Mouse (Mus musculus) limb, embryonic 14.5 days (tissue): ENCODE data around the gene Clca3a1. TPM values are rescaled to one million over a fixed set of nuclear protein-coding genes. Genes with fewer than 3 reads are reported as not detected.
"Not testable (repeated sequence)": the region's sequence is repeated elsewhere in the genome, so short reads cannot be mapped to it uniquely, and the experiment has no call there.

Source experiments
- ATAC-seq: fragments of 200-750 bp; cut with Nextera tagmentation; 2 replicates; pipeline ENCODE4 v1.8.0; 2017; ENCODE audit warnings: low read depth, moderate number of reproducible peaks, moderate TSS enrichment; ENCODE audit not compliant: low FRiP score
- DNase-seq: peaks from one replicate; pipeline ENCODE4 v3.0.0-alpha.2; 2015; ENCODE audit warnings: low spot score
- H3K27ac ChIP-seq: fragments of 300-500 bp; sonication (generic); replicated peaks from 2 replicates; pipeline ENCODE4 v1.5.1; 2014; ENCODE audit warnings: low read depth, mild to moderate bottlenecking, low read length, moderate library complexity, mixed read lengths
- H3K27me3 ChIP-seq: fragments of 300-500 bp; sonication (generic); 2 replicates; pipeline ENCODE4 v1.6.1; 2014; ENCODE audit warnings: low read length, mixed read lengths; ENCODE audit not compliant: control insufficient read depth, insufficient read depth
- H3K36me3 ChIP-seq: fragments of 300-500 bp; sonication (generic); 2 replicates; pipeline ENCODE4 v1.6.1; 2014; ENCODE audit warnings: mild to moderate bottlenecking, low read length, moderate library complexity, mixed read lengths; ENCODE audit not compliant: control insufficient read depth, insufficient read depth
- H3K4me1 ChIP-seq: fragments of 300-500 bp; sonication (generic); 2 replicates; pipeline ENCODE4 v1.6.1; 2014; ENCODE audit warnings: antibody characterized with exemption, low read length, mixed read lengths; ENCODE audit not compliant: control insufficient read depth, insufficient read depth
- H3K4me2 ChIP-seq: fragments of 300-500 bp; sonication (generic); replicated peaks from 2 replicates; pipeline ENCODE4 v1.6.1; 2014; ENCODE audit warnings: low read depth, mild to moderate bottlenecking, low read length, moderate library complexity; ENCODE audit not compliant: severe bottlenecking
- H3K4me3 ChIP-seq: fragments of 300-500 bp; sonication (generic); replicated peaks from 2 replicates; pipeline ENCODE4 v1.5.1; 2014; ENCODE audit warnings: low read length
- H3K9ac ChIP-seq: fragments of 300-500 bp; sonication (generic); 2 replicates; pipeline ENCODE4 v1.6.1; 2014; ENCODE audit warnings: mild to moderate bottlenecking, low read depth, low read length, moderate library complexity; ENCODE audit not compliant: severe bottlenecking
- H3K9me3 ChIP-seq: fragments of 300-500 bp; sonication (generic); 2 replicates; pipeline ENCODE4 v1.6.1; 2016; ENCODE audit warnings: low read length; ENCODE audit not compliant: control insufficient read depth
- POLR2A ChIP-seq: fragments of 200-500 bp; IDR thresholded peaks from 2 replicates; pipeline ENCODE4 v1.8.0; 2012; ENCODE audit warnings: inconsistent platforms, mild to moderate bottlenecking, moderate library complexity, borderline replicate concordance; ENCODE audit not compliant: insufficient read depth, insufficient read length; ENCODE audit errors: extremely low read depth
- WGBS: fragments of 180-500 bp; shearing (Covaris S2); extraction: QIAGEN DNeasy Blood & Tissue Kit; methylation state at CpG from one replicate; pipeline ENCODE4 v1.1.7; 2014; 5-methylcytosine and 5-hydroxymethylcytosine counted together
- polyA plus RNA-seq, 2 experiments: library from polyadenylated mRNA; depleted of rRNA in 1 of 2; stranded (reverse) in 1 of 2; unstranded in 1 of 2; fragments of >200 nt; fragmentation: Nextera tagmentation in 1 of 2; extraction: Ambion mirVana in 1 of 2; gene quantifications; 2 replicates each; pipeline versions ENCODE4 v1.2.1 to v1.2.3; 2012 to 2014

Clca3a1 gene
- polyA plus RNA-seq, 2 experiments: 0.70 to 2.0 TPM

DNA sequence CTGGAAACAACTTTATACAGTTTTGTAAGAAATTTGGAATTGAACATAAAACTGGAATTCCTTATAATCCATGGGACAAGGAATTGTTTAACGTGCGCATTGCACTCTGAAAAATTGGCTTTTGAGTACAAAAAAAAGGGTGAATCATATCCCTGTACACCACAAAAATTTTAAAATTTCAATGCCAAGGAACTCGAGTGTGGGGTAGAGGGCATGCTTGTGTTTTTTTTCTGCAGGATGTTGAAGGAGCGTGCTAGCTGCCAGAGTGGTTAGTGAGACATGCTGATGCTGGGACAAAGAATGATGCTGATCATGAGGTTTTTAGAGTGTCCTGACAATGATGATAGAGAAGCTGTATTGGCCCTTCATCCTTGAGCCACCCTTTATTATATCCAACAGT, 4.4 kb upstream of the Clca3a1 start:
- H3K4me2 ChIP-seq: no peak overlapping the region
- H3K27me3 ChIP-seq: no peaks in the 10 kb centered on the region
- TF ChIP-seq POLR2A: no peak
- H3K4me3 ChIP-seq: no peak overlapping the region
- ATAC-seq: no peak
- 88% methylated on average over 4 of the region's 4 CpGs for WGBS
- H3K9ac ChIP-seq: no peak overlapping the region
- no peak for DNase-seq
- H3K9me3 ChIP-seq: no peaks in the 10 kb centered on the region
- no peak overlapping the region for H3K27ac ChIP-seq
- no peaks in the 10 kb centered on the region for H3K36me3 ChIP-seq
- peaks cover 5% of the 10 kb centered on the region; the same call in 1 of the 2 replicates for H3K4me1 ChIP-seq

DNA sequence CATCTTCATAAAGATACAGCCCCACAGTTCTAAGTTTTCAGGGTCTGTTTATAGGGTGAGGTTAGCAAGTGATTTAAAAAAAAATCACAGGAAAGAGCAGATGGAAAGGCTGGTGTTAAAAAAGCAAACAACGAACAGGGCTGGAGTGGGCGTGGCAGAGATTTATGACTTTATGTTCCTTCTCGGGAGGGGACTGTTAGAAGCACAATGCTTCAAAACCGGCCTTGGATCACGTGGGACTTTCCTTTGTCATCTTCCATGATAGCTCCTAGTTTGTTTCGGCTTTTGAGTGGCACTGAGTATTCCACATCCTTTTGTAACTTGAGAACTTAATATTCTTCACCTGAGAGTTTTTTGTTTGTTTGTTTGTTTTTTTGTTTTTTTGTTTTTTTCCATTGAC, 677 bp upstream of the Clca3a1 start:
- Histone ChIP-seq H3K4me1 (peaks cover 5% of the 10 kb centered on the region; the same call in 1 of the 2 replicates), H3K27ac (no peak overlapping the region), H3K36me3 (no peaks in the 10 kb centered on the region), H3K9ac (no peak overlapping the region), H3K9me3 (no peaks in the 10 kb centered on the region), H3K4me3 (no peak overlapping the region), H3K4me2 (no peak overlapping the region), H3K27me3 (no peaks in the 10 kb centered on the region)
- TF ChIP-seq POLR2A: no peak
- DNase-seq (no peak), ATAC-seq (no peak)
- WGBS: 32% methylated on average over 6 of the region's 6 CpGs

DNA sequence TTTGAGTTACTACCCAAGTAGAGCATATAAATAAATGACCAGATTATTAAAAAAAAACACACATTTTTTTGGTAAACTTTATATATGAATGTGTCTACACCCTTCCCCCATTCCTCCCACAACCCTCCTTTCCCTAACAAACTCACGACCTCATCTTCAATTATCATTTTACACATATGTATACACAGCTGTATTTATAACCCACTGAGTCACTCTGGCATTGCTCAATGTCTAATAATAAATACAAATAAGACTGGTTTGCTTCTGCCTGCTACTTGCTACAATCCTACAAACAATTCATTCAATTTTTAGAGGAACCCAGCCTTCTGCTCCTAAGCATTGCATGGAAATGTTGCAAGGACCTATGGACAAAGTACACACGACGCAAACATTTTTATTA, 1.1 kb downstream of the Clca3a1 start:
- Histone ChIP-seq H3K9me3 (no peaks in the 10 kb centered on the region), H3K36me3 (no peaks in the 10 kb centered on the region), H3K4me3 (no peak overlapping the region), H3K27ac (no peak overlapping the region), H3K9ac (no peak overlapping the region), H3K27me3 (no peaks in the 10 kb centered on the region), H3K4me1 (peaks cover 5% of the 10 kb centered on the region; the same call in 1 of the 2 replicates), H3K4me2 (no peak overlapping the region)
- 81% methylated on average over 3 of the region's 3 CpGs for WGBS
- DNase-seq (no peak), ATAC-seq (no peak)
- no peak for TF ChIP-seq POLR2A

DNA sequence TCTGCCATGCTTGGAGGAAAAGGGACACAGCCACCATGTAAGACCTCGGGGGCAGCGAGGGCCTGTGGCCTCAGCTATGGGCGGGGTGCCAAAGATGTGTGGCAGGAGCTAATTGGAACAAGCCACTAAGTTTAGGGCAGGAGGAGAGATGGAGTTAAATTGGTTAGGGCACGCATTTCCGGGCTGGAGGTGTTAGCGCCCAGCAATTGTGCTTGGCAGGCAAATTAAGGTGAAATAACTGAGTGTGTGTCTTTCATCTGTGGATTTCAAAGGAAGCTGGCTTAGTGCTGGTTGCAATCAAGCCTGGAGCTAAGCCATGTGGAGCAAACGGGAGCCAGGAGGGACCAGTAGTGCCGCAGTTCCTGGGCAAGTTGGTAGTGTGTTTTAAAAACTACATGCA, 4.7 kb downstream of the Clca3a1 start:
- not testable (repeated sequence) for H3K9ac ChIP-seq, DNase-seq, H3K27ac ChIP-seq, H3K27me3 ChIP-seq, H3K4me2 ChIP-seq, H3K4me3 ChIP-seq, H3K9me3 ChIP-seq, H3K4me1 ChIP-seq, H3K36me3 ChIP-seq, ATAC-seq
- WGBS: 35% methylated on average over 8 of the region's 8 CpGs

DNA sequence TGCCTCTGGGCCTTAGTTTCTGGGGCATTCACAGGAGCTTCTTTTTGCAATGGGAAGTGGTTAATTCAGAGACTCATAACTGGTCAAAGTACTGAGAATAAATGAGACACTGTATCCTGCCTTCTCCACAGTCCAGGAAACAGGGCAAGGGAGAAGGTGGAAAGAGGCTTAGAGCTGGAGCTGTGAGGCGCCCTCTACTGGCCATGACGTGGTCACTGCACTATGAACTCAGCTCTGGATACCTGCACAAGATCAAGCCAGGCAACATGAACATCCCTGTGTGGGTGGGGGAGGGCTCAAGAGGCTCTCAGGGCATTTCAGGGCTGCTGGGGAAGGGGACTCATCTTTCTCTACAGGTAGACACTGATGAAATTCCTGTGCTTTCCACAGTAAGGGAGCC, 7.7 kb downstream of the Clca3a1 start:
- Histone ChIP-seq H3K9me3 (no peaks in the 10 kb centered on the region), H3K9ac (no peak overlapping the region), H3K27ac (no peak overlapping the region), H3K27me3 (no peaks in the 10 kb centered on the region), H3K4me2 (no peak overlapping the region), H3K36me3 (no peaks in the 10 kb centered on the region), H3K4me1 (no peaks in the 10 kb centered on the region), H3K4me3 (no peak overlapping the region)
- ATAC-seq: no peak
- no peak for DNase-seq
- no peak for TF ChIP-seq POLR2A
- WGBS: 4% methylated on average over 2 of the region's 2 CpGs

DNA sequence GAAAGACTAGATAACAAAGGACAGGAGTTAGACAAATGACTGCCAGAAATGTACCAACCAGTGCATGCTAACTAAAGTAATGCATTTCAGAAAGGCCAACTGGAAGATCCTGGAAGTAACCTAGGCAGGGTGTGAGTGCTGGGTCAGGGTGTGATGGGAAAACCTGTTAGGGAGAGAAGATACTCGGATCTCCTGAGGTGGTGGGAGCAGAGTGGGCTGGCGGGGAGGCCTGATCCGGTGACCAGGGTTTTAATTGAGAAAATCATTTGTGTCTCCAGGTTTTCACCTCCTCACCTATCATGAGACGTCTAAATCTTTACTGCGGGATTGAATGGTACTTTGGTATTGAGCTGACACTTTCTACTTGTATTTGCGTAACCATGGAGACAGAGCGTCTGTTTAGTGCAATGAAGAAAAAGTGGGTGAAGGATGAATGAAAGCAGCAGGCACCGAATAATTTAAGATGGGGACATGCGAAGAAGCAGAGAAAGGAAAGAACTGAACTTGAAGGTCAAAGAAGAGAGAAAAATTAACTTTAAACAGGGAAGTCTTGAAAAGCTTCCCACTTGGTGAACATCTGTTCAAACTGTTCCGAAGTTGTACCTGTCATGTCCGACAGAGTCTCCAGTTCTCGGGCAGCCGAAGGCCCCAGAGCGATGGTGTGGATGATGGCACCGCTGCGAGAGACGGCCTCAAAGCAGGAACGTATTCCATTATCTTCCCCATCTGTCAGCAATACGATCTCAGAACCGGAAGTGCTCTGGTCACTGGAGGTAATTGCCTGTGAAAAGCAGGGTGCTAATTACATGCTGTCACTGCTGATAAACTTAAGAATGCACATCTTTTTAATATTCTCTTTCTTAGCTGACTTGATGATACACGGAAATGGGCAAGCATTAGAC, 11.5 kb downstream of the Clca3a1 start:
- DNase-seq, ATAC-seq, H3K4me1 ChIP-seq, H3K4me3 ChIP-seq, H3K9ac ChIP-seq, H3K4me2 ChIP-seq, H3K27ac ChIP-seq, H3K36me3 ChIP-seq, H3K9me3 ChIP-seq, H3K27me3 ChIP-seq: not testable (repeated sequence)
- WGBS: 53% methylated on average over 18 of the region's 21 CpGs

DNA sequence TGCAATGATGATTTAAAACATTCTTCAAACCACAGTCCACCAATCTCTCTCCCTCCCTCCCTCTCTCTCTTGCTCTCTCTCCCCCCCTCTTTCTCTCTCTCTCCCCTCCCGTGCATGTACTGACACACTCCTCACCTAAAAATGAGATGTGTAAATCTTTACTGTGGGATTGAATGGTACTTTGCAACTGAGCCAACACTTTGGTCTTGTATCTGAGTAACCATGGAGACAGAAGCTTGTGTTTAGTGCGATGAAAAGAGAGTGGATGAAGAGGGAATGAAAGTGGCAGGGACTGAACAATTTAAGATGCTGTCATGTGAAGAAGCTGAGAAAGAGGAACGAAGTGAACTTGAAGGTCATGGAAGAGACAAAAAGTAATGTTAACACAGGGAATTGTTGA, 13.1 kb downstream of the Clca3a1 start:
- DNase-seq, H3K4me1 ChIP-seq, H3K27ac ChIP-seq, H3K9me3 ChIP-seq, H3K4me3 ChIP-seq, ATAC-seq, H3K4me2 ChIP-seq, H3K27me3 ChIP-seq, H3K9ac ChIP-seq, H3K36me3 ChIP-seq: not testable (repeated sequence)
- 65% methylated on average over 3 of the region's 3 CpGs for WGBS

DNA sequence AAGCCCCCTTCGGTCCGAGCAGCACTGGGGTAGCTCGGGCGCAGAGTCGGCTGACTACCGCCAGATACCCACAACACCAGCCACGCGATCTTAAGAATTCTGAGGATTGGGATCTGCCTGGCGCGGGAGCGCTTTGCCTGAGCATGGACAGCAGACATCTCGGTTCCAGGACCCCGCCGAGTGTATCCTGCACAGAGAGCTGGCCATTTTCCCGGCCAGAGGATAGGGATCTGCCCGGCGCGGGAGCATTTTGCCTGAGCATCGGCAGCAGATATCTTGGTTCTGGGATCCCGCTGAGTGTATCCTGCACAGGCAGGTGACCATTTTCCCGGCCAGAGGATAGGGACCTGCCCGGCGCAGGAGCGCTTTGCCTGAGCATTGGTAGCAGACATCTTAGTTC, 22.4 kb downstream of the Clca3a1 start:
- not testable (repeated sequence) for H3K27me3 ChIP-seq, H3K36me3 ChIP-seq, H3K4me3 ChIP-seq, H3K9ac ChIP-seq, H3K4me2 ChIP-seq, H3K27ac ChIP-seq, DNase-seq, ATAC-seq, H3K4me1 ChIP-seq, H3K9me3 ChIP-seq
- WGBS: 78% methylated on average over 24 of the region's 24 CpGs
